Mouse (Mus musculus) limb, embryonic 13.5 days (tissue): ENCODE data around the gene Krt79. TPM values are rescaled to one million over a fixed set of nuclear protein-coding genes. Genes with fewer than 3 reads are reported as not detected.

Experiments used
- microRNA-seq: library from miRNA; unstranded; fragments of <30 nt; microRNA quantifications from one replicate; pipeline ENCODE4, GENCODE M21; 2016
- polyA plus RNA-seq: library from polyadenylated mRNA; unstranded; fragments of >200 nt; fragmentation: Nextera tagmentation; extraction: Ambion mirVana; gene quantifications from 2 replicates; pipeline ENCODE4 v1.2.1, GENCODE M21; 2015

Gene Krt79
- polyA plus RNA-seq, 1 experiment from 2014 or later: 0.15 TPM

Small RNAs within 50 kb of the gene (microRNA-seq; reads per million reads assigned to microRNA genes)
- not detected for gene Gm44356

Other genes with a start within 250 kb of the Krt79 start
- 1.1 and 1.7 TPM in 2 replicates for gene Krt6a, start 246.0 kb downstream of the Krt79 start, polyA plus RNA-seq
- 199 and 235 TPM in 2 replicates for gene Krt5, start 227.4 kb downstream of the Krt79 start, polyA plus RNA-seq
- not detected in 2 replicates for gene Krt71, start 197.2 kb downstream of the Krt79 start, polyA plus RNA-seq
- 0.11 and 0.49 TPM in 2 replicates for gene Krt72, start 153.9 kb downstream of the Krt79 start, polyA plus RNA-seq
- gene Krt73, start 138.0 kb downstream of the Krt79 start, polyA plus RNA-seq: not detected in 2 replicates
- 0.47 and 0.57 TPM in 2 replicates for gene Krt2, start 122.2 kb downstream of the Krt79 start, polyA plus RNA-seq
- 13.3 and 15.8 TPM in 2 replicates for gene Krt1, start 89.5 kb downstream of the Krt79 start, polyA plus RNA-seq
- gene Krt77, start 70.6 kb downstream of the Krt79 start, polyA plus RNA-seq: 0.25 and 0.31 TPM in 2 replicates
- gene Krt76, start 47.4 kb downstream of the Krt79 start, polyA plus RNA-seq: not detected in 2 replicates
- 4.1 and 6.3 TPM in 2 replicates for gene Krt4, start 15.6 kb downstream of the Krt79 start, polyA plus RNA-seq
- gene Krt78, start 14.0 kb upstream of the Krt79 start, polyA plus RNA-seq: 0.06 TPM in 1 of 2 replicates, not detected in the other
- gene Krt8, start 64.2 kb upstream of the Krt79 start, polyA plus RNA-seq: 7.3 and 7.8 TPM in 2 replicates
- gene Krt18, start 87.9 kb upstream of the Krt79 start, polyA plus RNA-seq: 20.9 and 21.2 TPM in 2 replicates
- gene Eif4b, start 133.4 kb upstream of the Krt79 start, polyA plus RNA-seq: 118 and 120 TPM in 2 replicates
- 39.8 and 45.3 TPM in 2 replicates for gene Tns2, start 160.1 kb upstream of the Krt79 start, polyA plus RNA-seq
- 22.9 and 23.2 TPM in 2 replicates for gene Spryd3, start 195.9 kb upstream of the Krt79 start, polyA plus RNA-seq
- gene Igfbp6, start 204.0 kb upstream of the Krt79 start, polyA plus RNA-seq: 3.9 and 4.4 TPM in 2 replicates
- 0.20 and 0.27 TPM in 2 replicates for gene Soat2, start 210.2 kb upstream of the Krt79 start, polyA plus RNA-seq